Mouse (Mus musculus) left cerebral cortex, adult 8-10 months (tissue): Measurements from ENCODE around the gene Ugt1a6b. TPM values are rescaled to one million over a fixed set of nuclear protein-coding genes. Genes with fewer than 3 reads are reported as not detected.
"Not testable (repeated sequence)": the region's sequence is repeated elsewhere in the genome, so short reads cannot be mapped to it uniquely, and the experiment has no call there.

ENCODE experiments used
- DNase-seq, 2 experiments: peaks; one replicate each; pipeline ENCODE4 v3.0.0; 2022; ENCODE audit warnings: low spot score in 2 of 2
- total RNA-seq, 4 experiments: library from RNA; stranded (reverse); gene quantifications; 2 replicates each; pipeline ENCODE4 v1.2.4; 2022

Ugt1a6b gene
- total RNA-seq, 4 experiments from 2014 or later, result 0.28 to 0.32 TPM; not detected in 2

DNA sequence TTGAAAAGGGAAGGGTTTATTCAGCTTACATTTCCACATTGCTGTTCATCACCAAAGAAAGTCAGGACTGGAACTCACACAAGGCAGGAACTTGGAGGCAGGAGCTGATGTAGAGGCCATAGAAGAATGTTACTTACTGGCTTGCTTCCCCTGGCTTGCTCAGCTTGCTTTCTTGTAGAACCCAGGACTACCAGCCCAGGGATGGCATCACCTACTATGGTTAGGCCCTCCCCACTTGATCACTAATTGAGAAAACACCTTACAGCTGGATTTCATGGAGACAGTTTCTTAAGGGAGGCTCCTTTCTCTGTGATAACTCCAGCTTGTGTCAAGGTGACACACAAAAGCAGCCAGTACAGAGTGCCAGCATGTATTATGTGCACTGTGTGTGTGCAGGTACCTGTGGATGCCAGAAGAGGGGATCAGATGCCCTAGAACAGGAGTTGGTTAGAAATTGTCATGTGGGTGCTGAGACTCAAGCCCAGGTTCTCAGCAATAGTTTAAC is 120.0 kb downstream of the Ugt1a6b start:
- not testable (repeated sequence) for DNase-seq

DNA sequence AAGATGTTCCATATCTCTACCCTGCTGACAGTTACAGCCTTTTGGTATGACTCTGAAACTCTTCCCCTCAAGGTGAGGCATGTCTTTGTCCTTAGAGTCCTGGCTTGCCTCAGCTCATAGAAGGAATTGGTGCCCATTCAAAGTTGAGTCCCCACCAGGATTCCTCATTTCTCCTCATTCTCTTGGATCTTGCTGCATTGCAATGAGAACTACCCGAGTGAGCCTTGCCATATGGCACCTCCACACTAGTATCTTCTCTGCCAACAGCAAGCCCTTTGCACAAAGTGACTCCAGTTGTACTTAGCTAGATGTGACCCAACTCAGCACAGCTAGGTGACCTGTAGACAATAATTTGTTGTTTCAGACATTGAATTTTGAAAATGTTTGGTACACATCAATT is 120.5 kb downstream of the Ugt1a6b start:
- no peak for DNase-seq

DNA sequence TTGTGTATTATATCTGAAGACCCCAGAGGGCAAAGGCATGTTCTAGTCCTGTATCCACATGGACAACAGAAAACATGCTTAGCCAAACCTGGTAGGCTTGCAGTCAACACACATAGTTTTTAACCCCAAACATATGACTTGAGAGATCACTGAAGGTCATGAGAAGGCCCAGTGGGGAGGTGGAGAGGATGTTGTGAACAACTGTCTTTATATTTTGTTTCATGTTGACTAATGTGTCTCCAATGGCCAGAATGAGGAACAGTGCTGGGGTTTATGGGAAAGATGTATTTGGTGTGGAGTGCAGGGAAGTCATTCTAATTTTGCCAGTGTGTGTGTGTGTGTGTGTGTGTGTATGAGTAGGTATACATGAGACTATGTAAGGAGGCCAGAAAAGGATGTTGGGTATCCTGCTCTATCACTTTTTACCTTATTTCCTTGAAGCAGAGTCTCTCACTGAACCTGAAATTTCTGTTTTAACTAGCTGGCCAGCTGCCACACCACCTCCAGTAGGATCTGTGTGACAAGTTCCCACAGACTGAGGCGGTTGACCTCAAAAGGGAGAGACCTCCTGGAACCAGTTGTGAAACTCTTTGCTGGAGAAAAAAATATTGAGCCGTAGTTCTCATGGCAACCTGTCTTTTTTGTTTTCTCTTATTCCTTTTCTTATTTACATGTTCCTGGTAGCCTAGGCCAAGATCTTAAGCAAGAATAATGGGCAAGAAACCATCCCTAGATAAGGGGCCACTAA is 121.2 kb downstream of the Ugt1a6b start:
- no peak for DNase-seq

GRCm38 (mm10) chr1:88225301-88225700 is 122.2 kb downstream of the Ugt1a6b start:
- DNase-seq, result not testable (repeated sequence)

- DNase-seq, result no peak
Measured at GRCm38 (mm10) chr1:88225741-88226140, 122.7 kb downstream of the Ugt1a6b start.

- peak in 1 of 2 experiments; percentile 5 for DNase-seq
Measured at GRCm38 (mm10) chr1:88226670-88227379, 123.8 kb downstream of the Ugt1a6b start, which contains the start of gene Mroh2a. TSS of gene Mroh2a (plus strand) at chr1:88226986.

DNA sequence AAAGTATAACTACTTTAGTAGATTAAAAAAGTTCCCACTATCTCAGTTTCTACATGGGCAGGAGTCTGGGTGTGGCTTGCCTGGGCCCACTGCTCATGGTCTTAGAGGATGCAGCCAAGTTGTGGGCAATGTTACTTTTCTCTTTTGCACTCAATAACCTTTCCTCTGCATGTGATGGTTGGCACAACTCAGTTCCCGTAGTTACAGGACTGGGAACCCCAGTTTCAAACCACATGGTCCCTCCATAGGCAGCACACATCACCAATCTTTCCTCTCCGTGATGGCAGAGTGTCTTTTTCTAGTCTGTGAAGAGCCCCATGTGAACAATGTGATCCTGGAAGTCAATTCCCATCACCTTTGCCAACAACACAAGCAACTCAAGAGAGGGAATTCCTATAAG is 124.4 kb downstream of the Ugt1a6b start:
- peak in 1 of 2 experiments; percentile 3 for DNase-seq

DNA sequence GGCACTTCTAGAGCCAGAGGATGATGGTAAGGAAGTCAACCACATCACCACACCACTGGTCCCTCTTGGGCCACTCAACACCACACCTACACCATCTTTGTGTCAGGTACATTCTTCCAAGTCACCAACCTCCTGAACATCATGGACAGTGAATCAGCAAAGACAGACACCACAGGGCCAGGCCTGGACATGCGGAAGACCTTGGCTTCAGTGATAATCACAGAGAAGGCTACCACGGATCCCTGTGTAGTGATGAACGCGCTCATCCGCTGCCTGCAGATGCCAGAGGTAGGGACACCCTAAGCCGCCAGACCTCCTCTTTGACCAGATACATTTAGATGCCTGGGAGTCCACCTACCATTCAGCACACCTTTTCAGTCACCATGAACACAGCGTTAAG is 125.1 kb downstream of the Ugt1a6b start:
- peak in 1 of 2 experiments; percentile 19 for DNase-seq

DNA sequence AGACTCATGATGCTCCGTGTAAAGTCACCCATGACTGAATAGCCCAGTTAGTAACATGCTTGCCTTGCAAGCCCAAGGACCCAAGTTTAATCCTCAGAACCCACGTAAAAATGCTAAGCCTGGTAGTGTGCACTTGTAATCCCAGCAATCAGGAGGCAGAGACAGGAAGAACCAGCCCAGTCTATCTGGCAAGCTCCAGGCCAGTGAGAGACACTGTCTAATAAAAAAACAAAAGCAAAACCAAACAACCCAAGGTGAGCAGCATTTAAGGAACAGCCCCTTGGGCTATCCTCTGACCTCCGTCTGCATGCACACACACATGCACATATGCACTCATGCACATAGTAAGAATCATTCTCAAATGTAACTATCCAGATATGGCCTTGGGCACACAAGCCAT is 126.5 kb downstream of the Ugt1a6b start:
- DNase-seq, result no peak

- DNase-seq, result no peak
Measured at GRCm38 (mm10) chr1:88229986-88230385, 126.9 kb downstream of the Ugt1a6b start.

DNA sequence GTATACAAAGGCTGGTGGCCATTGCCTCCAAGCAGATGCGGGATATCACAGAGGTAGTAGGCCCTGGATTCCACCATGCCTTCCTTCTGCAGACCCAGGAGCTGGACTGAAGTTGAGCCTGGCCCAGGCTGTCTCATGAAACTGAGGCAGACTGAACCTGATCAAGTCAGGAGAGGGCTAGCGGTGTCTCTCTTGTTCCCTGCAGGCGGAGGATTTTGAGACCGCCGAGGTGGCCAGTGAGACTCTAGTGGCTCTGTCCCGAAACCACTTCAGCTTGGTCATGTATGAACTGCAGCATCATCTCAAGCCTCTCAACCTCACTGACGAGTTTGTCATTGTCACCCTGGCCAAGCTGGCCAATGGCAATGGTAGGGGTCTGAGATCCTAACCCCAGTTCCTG is 127.4 kb downstream of the Ugt1a6b start:
- DNase-seq, result no peak

DNA sequence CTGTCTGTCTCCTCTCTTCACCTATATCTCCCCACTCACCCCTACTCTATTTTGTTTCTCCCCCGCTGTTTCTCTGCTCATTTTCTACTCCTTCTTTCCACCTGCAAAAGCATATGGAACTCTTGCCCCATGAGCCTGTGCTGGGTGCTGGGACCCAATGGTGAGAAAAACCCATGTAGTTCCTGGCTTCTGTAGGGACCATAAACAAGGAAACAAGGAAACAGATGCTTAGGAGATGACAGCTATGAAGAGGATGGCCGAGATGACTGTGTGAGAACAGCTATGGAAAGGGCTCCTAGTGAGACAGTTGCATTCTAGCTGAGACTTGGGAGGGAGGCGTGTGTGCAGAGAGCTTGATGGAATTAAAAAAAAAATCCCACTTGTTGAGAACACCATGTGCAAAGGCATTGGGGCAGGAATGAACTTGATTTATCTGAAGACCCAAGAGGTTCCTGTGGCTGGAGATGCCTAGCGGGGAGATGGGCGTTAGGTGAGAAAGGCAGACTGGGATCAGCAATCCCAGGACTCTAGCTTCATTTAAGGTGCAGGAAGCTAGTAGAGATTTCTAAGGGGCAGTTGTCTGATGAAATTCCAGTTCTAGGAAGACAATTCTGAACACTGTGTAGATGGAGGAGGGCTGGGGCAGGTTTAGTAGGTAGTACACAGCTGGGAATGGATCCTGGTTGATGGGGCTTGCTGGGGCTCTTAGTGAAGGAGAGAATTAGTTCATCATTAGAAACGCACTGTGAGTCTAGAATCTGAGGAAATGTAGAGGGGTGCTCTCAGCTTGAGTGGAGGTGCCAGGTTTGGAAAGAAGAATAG is 128.1 kb downstream of the Ugt1a6b start:
- DNase-seq, result no peak

GRCm38 (mm10) chr1:88231803-88232499 is 128.9 kb downstream of the Ugt1a6b start:
- no peak for DNase-seq

DNA sequence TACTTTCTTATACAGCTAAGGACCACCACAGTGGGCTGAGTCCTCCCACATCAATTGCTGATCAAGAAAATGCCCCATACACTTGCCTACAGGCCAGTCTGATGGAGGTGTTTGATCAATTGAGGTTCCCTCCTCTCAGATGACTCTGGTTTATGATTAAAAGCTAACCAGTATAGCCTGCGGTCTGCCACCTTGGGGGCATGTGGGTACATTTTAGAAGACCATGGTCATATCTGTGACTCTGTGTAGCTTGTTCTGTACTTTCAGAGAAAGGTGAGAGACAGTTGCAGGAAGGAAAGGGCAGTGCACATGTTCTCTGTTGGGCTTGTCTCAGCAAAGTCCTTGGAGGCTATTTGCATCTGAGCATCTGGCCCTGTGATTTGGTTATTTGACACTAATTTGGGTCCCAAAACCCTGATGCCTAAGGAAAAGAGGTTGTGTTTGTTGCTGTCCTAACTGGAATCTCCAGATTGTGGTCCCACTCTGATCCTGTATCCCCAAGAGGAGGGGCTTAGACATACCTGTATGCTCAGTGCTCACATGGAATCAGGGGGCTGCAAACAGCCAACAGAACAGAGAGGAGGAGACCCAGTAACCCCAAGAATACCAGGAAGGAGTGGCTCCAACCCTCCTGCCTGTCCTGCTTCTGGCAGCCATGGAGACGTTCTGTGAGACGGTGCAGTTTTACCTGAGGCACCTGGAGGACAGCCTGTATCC is 129.8 kb downstream of the Ugt1a6b start:
- no peak for DNase-seq

DNA sequence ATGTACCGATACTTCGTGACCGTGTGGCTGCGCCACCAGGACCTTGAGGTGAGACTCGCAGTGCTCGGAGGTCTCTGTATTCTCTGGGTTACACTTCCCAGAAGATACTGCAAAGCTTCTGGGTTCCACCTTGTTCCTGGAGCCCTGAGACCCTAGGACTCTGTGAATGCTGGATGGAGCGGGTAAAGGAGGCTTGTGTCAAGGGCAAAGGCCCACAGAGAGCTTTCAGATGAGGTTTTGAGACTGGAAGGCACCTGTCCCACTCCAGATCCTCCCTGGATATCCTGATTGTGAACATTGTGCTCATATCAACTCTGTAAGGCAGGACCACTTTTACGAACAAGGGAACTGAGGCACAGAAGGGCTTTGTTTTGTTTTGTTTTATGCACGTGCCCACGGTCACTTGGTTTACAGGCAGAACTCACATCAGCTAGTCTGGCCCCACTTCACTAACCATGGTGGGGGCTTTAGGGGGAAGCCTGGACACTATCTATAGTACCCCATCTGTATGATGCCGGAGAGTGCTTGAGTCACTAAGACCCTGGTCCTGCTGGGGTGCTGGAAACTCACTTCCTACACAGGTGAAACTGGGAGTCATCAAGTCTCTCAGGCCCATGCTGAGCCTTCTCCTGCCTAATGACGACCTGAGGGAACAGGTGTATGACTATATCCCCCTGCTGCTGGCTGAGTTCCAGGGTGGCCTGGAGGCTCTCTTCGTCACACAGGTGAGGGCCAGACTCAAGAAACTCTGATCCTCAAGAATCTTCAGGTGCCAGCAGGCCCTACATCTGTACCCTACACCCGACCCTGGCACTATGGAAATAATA is 130.6 kb downstream of the Ugt1a6b start:
- DNase-seq, result no peak

DNA sequence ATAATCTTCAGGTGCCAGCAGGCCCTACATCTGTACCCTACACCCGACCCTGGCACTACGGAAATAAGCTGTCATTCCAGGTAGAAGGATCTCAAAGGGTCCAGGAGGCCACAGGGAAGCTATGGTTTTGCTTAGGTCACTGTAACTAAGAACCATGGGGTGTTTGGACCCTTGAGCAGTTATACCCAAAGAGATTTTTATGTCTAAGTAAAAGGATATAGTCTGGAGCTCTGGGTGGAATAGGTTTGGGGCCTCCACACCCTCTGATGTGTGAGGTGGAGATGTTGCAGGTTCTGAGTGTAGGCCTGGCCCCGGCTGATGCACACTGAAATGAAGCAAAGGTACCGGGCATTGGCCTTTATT is 131.2 kb downstream of the Ugt1a6b start:
- DNase-seq, result no peak

GRCm38 (mm10) chr1:88234646-88235045 is 131.6 kb downstream of the Ugt1a6b start:
- no peak for DNase-seq

GRCm38 (mm10) chr1:88235046-88235893 is 132.2 kb downstream of the Ugt1a6b start:
- DNase-seq, result no peak
